Mouse (Mus musculus): Measurements from ENCODE around the gene Foxn3. TPM values are rescaled to one million over a fixed set of nuclear protein-coding genes. Genes with fewer than 3 reads are reported as not detected.

Foxn3 gene
- polyA plus RNA-seq, 1 experiment from 2014 or later, result 86.4 TPM

GRCm38 (mm10) chr12:99540201-99540600, 23.2 kb downstream of the Foxn3 start:
- H3K4me1 ChIP-seq, result 0 out of 2 replicates have a peak, but pooled peaks cover 3% of the 10 kb centered on the region
- H3K9me3 ChIP-seq, result peaks cover 5% of the 10 kb centered on the region; the same call in 1 of the 2 replicates
- no peak overlapping the region for H3K27ac ChIP-seq (replicated peaks)
- 94% methylated on average over 4 of the region's 4 CpGs for WGBS
- H3K27me3 ChIP-seq, result no peaks in the 10 kb centered on the region
- no peak overlapping the region for H3K9ac ChIP-seq (replicated peaks)
- no peak for ATAC-seq (replicated peaks)
- 0 out of 2 replicates have a peak, but pooled peaks cover 4% of the 10 kb centered on the region for H3K36me3 ChIP-seq
- no peak overlapping the region for H3K4me3 ChIP-seq
- H3K4me2 ChIP-seq (replicated peaks), result no peak overlapping the region

DNA sequence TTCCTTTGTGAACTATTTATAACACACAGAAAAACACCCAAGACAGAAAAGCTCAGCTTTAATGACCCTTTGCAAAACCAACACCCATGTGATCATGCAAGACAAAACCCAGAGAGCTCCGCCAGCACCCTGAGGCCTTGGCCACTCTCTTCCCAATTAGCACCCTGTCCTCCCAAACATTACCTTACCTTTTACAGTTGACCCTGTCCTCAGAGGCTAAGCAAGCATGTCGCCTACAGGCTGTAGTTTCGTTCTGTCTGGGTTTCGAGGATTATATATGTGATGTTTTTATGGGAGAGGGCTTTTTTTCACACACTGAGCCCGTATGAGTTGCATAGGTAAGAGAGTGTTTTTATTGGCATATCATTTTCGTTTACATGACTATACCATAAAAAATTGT, 26.1 kb downstream of the Foxn3 start:
- Histone ChIP-seq H3K27me3 (no peaks in the 10 kb centered on the region), H3K4me1 (no peaks in the 10 kb centered on the region), H3K4me2 (replicated peaks) (no peak overlapping the region), H3K9ac (replicated peaks) (no peak overlapping the region), H3K4me3 (no peak overlapping the region), H3K27ac (replicated peaks) (no peak overlapping the region), H3K9me3 (peaks cover 5% of the 10 kb centered on the region; the same call in 1 of the 2 replicates), H3K36me3 (0 out of 2 replicates have a peak, but pooled peaks cover 8% of the 10 kb centered on the region)
- WGBS, result 93% methylated on average over 6 of the region's 6 CpGs
- ATAC-seq (replicated peaks), result no peak

DNA sequence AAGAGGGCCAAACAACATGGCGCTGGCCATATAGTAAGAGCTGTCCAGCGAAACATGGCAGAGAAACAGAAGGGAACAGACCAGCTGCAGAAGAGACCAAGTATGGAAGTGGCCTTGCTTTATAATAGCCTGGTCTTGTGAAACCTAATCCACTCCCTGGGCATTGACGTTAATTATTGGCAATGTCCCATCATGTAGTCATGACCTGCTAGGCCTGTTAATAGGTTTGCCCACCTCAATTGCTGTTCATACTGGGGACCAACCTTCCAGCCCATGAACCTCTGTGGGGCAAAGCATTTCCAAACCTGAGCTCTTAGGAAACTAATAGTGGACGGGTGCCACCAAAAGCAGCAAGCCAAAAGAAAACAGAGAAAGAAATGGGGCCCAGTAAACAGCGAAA, 27.0 kb downstream of the Foxn3 start:
- H3K27ac ChIP-seq (replicated peaks), result no peak overlapping the region
- H3K9me3 ChIP-seq, result peaks cover 5% of the 10 kb centered on the region; the same call in 1 of the 2 replicates
- H3K4me3 ChIP-seq, result no peak overlapping the region
- no peak for ATAC-seq (replicated peaks)
- H3K36me3 ChIP-seq, result 0 out of 2 replicates have a peak, but pooled peaks cover 8% of the 10 kb centered on the region
- WGBS, result 96% methylated on average over 5 of the region's 5 CpGs
- H3K9ac ChIP-seq (replicated peaks), result no peak overlapping the region
- H3K27me3 ChIP-seq, result no peaks in the 10 kb centered on the region
- H3K4me2 ChIP-seq (replicated peaks), result no peak overlapping the region
- no peaks in the 10 kb centered on the region for H3K4me1 ChIP-seq

GRCm38 (mm10) chr12:99532342-99532741, 31.0 kb downstream of the Foxn3 start:
- Histone ChIP-seq H3K27me3 (no peaks in the 10 kb centered on the region), H3K9ac (replicated peaks) (no peak overlapping the region), H3K9me3 (peaks cover 5% of the 10 kb centered on the region; the same call in 1 of the 2 replicates), H3K27ac (replicated peaks) (no peak overlapping the region), H3K36me3 (0 out of 2 replicates have a peak, but pooled peaks cover 8% of the 10 kb centered on the region), H3K4me1 (peaks cover 12% of the 10 kb centered on the region), H3K4me2 (replicated peaks) (no peak overlapping the region), H3K4me3 (no peak overlapping the region)
- ATAC-seq (replicated peaks), result no peak
- WGBS, result 86% methylated on average over 7 of the region's 7 CpGs

GRCm38 (mm10) chr12:99529687-99530411, 33.5 kb downstream of the Foxn3 start:
- WGBS, result 41% methylated on average over 17 of the region's 17 CpGs
- no peak for ATAC-seq (replicated peaks)
- H3K36me3 ChIP-seq, result 0 out of 2 replicates have a peak, but pooled peaks cover 4% of the 10 kb centered on the region

GRCm38 (mm10) chr12:99528958-99529357, 34.4 kb downstream of the Foxn3 start:
- WGBS, result 81% methylated on average over 5 of the region's 5 CpGs
- Histone ChIP-seq H3K4me3 (no peak overlapping the region), H3K9ac (replicated peaks) (no peak overlapping the region), H3K27ac (replicated peaks) (no peak overlapping the region), H3K4me2 (replicated peaks) (no peak overlapping the region), H3K4me1 (peaks cover 19% of the 10 kb centered on the region), H3K9me3 (no peaks in the 10 kb centered on the region), H3K36me3 (no peaks in the 10 kb centered on the region), H3K27me3 (no peaks in the 10 kb centered on the region)
- ATAC-seq (replicated peaks), result no peak

More at GRCm38 (mm10) chr12:99529687-99530411, 33.5 kb downstream of the Foxn3 start:
- Histone ChIP-seq H3K4me1 (peaks cover 19% of the 10 kb centered on the region), H3K4me3 (no peak overlapping the region), H3K27ac (replicated peaks) (no peak overlapping the region), H3K4me2 (replicated peaks) (no peak overlapping the region), H3K9ac (replicated peaks) (no peak overlapping the region), H3K27me3 (no peaks in the 10 kb centered on the region), H3K9me3 (no peaks in the 10 kb centered on the region)

GRCm38 (mm10) chr12:99527452-99527851, 35.9 kb downstream of the Foxn3 start:
- Histone ChIP-seq H3K27me3 (no peaks in the 10 kb centered on the region), H3K9ac (replicated peaks) (no peak overlapping the region), H3K9me3 (no peaks in the 10 kb centered on the region), H3K36me3 (no peaks in the 10 kb centered on the region), H3K4me3 (no peak overlapping the region), H3K27ac (replicated peaks) (no peak overlapping the region), H3K4me1 (peaks cover 19% of the 10 kb centered on the region), H3K4me2 (replicated peaks) (no peak overlapping the region)
- ATAC-seq (replicated peaks), result no peak
- 66% methylated on average over 6 of the region's 6 CpGs for WGBS

DNA sequence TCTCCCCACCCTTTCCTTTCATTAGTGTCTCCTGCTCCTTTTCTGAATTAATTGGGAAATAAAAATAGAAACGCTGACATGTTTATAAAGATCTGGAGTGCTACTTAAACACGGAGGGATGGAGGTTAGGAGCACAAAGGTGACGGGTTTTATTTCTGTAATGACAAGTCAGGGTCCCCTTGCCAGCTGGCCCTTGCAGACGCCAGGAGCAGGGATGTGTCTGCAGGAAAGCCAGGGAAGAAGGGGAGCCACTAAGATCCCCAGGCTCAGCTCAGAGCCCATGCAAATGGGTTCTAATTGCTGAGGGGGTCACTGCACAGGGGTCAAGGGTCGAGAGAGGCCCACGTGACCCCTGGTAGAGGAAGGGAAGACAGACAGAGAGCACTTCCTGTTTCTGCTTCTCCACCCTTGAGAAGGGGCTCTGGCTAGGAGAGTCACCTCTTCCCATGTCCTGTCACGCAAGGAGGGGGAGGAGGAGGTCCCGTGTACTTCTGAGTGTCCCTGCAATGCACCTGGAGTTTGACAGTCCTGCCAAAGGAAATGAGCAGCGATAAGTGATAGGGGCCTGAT, 36.7 kb downstream of the Foxn3 start:
- no peaks in the 10 kb centered on the region for H3K9me3 ChIP-seq
- no peak overlapping the region for H3K27ac ChIP-seq (replicated peaks)
- H3K4me2 ChIP-seq (replicated peaks), result no peak overlapping the region
- no peaks in the 10 kb centered on the region for H3K36me3 ChIP-seq
- WGBS, result 57% methylated on average over 9 of the region's 9 CpGs
- H3K27me3 ChIP-seq, result no peaks in the 10 kb centered on the region
- ATAC-seq (replicated peaks), result no peak
- no peak overlapping the region for H3K4me3 ChIP-seq
- peaks cover 19% of the 10 kb centered on the region for H3K4me1 ChIP-seq
- no peak overlapping the region for H3K9ac ChIP-seq (replicated peaks)

DNA sequence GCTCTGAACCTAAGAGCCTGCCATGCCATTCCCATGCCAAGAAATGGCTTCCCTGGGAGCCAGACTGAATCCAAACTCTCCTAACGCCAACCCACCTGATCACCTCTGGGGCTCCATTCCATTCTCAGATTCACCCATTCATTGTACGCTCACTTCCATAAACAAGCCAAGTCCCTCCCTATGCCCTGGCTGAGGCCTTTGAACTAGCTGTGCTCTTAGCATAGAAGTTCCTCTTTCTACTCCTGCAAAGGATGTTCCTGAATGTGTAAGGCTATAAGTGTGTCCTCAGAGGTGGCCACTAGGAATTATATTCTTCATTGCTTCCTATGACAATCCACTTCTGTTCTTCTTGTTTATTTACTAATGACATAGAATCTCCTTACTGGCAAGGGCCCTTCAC, 40.5 kb downstream of the Foxn3 start:
- peaks cover 30% of the 10 kb centered on the region for H3K4me1 ChIP-seq
- H3K4me3 ChIP-seq, result no peak overlapping the region
- no peaks in the 10 kb centered on the region for H3K27me3 ChIP-seq
- H3K9me3 ChIP-seq, result no peaks in the 10 kb centered on the region
- no peak overlapping the region for H3K9ac ChIP-seq (replicated peaks)
- no peak overlapping the region for H3K27ac ChIP-seq (replicated peaks)
- no peak for ATAC-seq (replicated peaks)
- WGBS, result 85% methylated on average over 2 of the region's 2 CpGs
- no peaks in the 10 kb centered on the region for H3K36me3 ChIP-seq
- no peak overlapping the region for H3K4me2 ChIP-seq (replicated peaks)

- Histone ChIP-seq H3K9ac (replicated peaks) (0 out of 2 replicates have a peak overlapping the region, but pooled peaks have one; percentile 19), H3K27me3 (no peaks in the 10 kb centered on the region), H3K27ac (replicated peaks) (peak overlapping the region; percentile 80), H3K36me3 (no peaks in the 10 kb centered on the region), H3K4me2 (replicated peaks) (no peak overlapping the region), H3K4me3 (no peak overlapping the region), H3K4me1 (peaks cover 23% of the 10 kb centered on the region), H3K9me3 (no peaks in the 10 kb centered on the region)
- ATAC-seq (replicated peaks), result no peak
- WGBS, result 72% methylated on average over 4 of the region's 4 CpGs
Measured at GRCm38 (mm10) chr12:99519862-99520261, 43.5 kb downstream of the Foxn3 start.

GRCm38 (mm10) chr12:99519191-99519614, 44.2 kb downstream of the Foxn3 start:
- peak; percentile 85 for ATAC-seq (replicated peaks)
- Histone ChIP-seq H3K4me2 (replicated peaks) (peak overlapping the region; percentile 36), H3K4me3 (peak overlapping the region; percentile 4; the same call in 1 of the 2 replicates), H3K4me1 (peaks cover 23% of the 10 kb centered on the region), H3K27me3 (no peaks in the 10 kb centered on the region), H3K9ac (replicated peaks) (0 out of 2 replicates have a peak overlapping the region, but pooled peaks have one; percentile 19), H3K36me3 (no peaks in the 10 kb centered on the region), H3K9me3 (no peaks in the 10 kb centered on the region), H3K27ac (replicated peaks) (peak overlapping the region; percentile 80)
- WGBS, result 11% methylated on average over 9 of the region's 9 CpGs

GRCm38 (mm10) chr12:99518640-99519039, 44.7 kb downstream of the Foxn3 start:
- Histone ChIP-seq H3K27ac (replicated peaks) (peak overlapping the region; percentile 80), H3K4me2 (replicated peaks) (peak overlapping the region; percentile 36; the same call in 1 of the 2 replicates)

More at GRCm38 (mm10) chr12:99518640-99519039, 44.7 kb downstream of the Foxn3 start:
- H3K4me3 ChIP-seq, result no peak overlapping the region
- H3K27me3 ChIP-seq, result no peaks in the 10 kb centered on the region
- WGBS, result 90% methylated on average over 10 of the region's 10 CpGs
- H3K9ac ChIP-seq (replicated peaks), result no peak overlapping the region
- peaks cover 23% of the 10 kb centered on the region for H3K4me1 ChIP-seq
- no peak for ATAC-seq (replicated peaks)
- no peaks in the 10 kb centered on the region for H3K9me3 ChIP-seq
- no peaks in the 10 kb centered on the region for H3K36me3 ChIP-seq
